Mouse (Mus musculus) erythroblast, adult 5-6 weeks (primary cell): Measurements from ENCODE around the gene Mlf1. TPM values are rescaled to one million over a fixed set of nuclear protein-coding genes. Genes with fewer than 3 reads are reported as not detected.

Experiments used
- ATAC-seq: replicated peaks from 2 replicates; pipeline ENCODE4 v1.8.0; 2016; ENCODE audit warnings: moderate number of reproducible peaks, mild to moderate bottlenecking, moderate TSS enrichment, inconsistent platforms; ENCODE audit not compliant: poor library complexity, low FRiP score, severe bottlenecking
- total RNA-seq, 2 experiments: library from RNA; stranded (forward) in 1 of 2; stranded (reverse) in 1 of 2; fragments of 150-400 nt in 1 of 2; fragments of 200-764, 138-1000 nt in 1 of 2; gene quantifications; 2 replicates each; pipeline versions ENCODE4 v1.2.3 to v1.2.4; 2015 to 2017; ENCODE audit warnings: low replicate concordance in 2 of 2

Mlf1 gene
- total RNA-seq, 2 experiments from 2014 or later: not detected

DNA sequence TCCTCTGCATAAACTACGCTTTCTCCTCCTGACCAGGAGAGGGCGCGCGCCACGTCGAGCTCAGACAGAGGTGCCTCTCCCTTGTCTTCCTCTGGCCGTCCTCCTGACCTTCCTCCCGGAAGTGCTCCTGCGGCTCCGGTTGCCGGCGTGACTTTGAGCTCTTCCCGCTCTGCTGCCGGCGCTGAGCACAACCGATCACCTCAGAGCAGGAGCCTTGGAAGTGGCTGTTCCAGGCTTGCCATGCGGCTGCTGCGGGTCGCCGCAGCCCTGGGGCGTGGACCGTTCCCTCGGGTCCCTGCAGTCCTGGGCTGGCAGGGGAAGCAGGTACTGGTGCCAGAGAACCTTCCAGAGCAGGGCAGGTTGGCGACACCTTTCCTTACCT lies 56.1 kb downstream of the Mlf1 start, which contains the start of gene Gfm1:
Gene Gfm1 (plus strand): TSS at position 98 of the 382 bp plus-strand sequence.
- peak; percentile 99 for ATAC-seq

DNA sequence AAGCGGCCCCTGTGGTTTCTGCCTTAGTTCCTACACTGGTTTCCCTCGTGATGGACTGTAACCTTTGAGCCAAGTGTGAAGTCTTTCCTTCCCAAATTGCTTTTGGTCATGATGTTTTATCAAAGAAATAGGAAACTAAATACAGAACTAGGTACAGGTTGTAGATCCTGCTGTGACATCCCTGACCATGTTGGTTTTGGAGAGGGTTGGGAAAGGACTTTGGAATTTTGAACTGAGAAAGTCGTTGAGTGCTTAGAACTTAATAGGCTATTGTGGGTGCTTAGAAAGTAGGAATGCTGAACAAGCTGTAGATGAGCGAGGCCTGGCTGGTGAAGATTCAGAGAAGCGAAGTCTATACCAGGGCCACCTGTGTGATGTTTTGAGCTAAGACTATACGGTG lies 60.1 kb downstream of the Mlf1 start:
- ATAC-seq: no peak

DNA sequence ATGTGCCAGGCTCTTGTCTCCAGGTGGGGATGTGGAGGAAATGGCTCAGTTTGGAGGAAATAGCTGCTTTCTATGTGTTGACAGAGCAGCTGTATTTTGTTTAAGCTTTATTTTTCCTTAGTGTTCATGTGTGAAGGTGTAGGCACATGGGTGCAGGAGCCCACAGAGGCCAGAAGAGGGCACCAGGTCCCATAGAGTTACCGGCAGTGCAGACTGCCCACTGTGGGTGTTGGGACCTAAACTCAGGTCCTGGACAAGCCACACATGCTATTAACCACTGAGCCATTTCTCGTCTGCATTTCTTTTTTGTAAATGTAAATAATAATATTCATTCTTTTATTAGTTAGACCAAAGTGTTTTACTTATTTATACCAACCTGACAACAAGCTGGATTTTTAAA lies 73.2 kb downstream of the Mlf1 start:
- ATAC-seq: no peak

Other genes with a start within 250 kb of the Mlf1 start
- not detected in 2 replicates for gene Gm17402, start 1.1 kb downstream of the Mlf1 start, total RNA-seq (2015; ENCODE audit: low replicate concordance)
- gene Gm17402, start 1.1 kb downstream of the Mlf1 start, total RNA-seq (2017; ENCODE audit: low replicate concordance): not detected in 2 replicates
- gene Gfm1, start 56.0 kb downstream of the Mlf1 start, total RNA-seq (2015; ENCODE audit: low replicate concordance): 11.5 and 11.9 TPM in 2 replicates
- 18.3 and 20.4 TPM in 2 replicates for gene Gfm1, start 56.0 kb downstream of the Mlf1 start, total RNA-seq (2017; ENCODE audit: low replicate concordance)
- 9.0 and 15.4 TPM in 2 replicates for gene Lxn, start 89.8 kb downstream of the Mlf1 start, total RNA-seq (2015; ENCODE audit: low replicate concordance)
- 1.4 and 6.6 TPM in 2 replicates for gene Lxn, start 89.8 kb downstream of the Mlf1 start, total RNA-seq (2017; ENCODE audit: low replicate concordance)
- gene Rarres1, start 141.4 kb downstream of the Mlf1 start, total RNA-seq (2015; ENCODE audit: low replicate concordance): not detected in 2 replicates
- gene Rarres1, start 141.4 kb downstream of the Mlf1 start, total RNA-seq (2017; ENCODE audit: low replicate concordance): not detected in 2 replicates
- 21.3 and 27.0 TPM in 2 replicates for gene Mfsd1, start 208.6 kb downstream of the Mlf1 start, total RNA-seq (2015; ENCODE audit: low replicate concordance)
- 44.9 and 55.2 TPM in 2 replicates for gene Mfsd1, start 208.6 kb downstream of the Mlf1 start, total RNA-seq (2017; ENCODE audit: low replicate concordance)